Mouse (Mus musculus) myocyte (in vitro differentiated cells): ENCODE results near the gene Hps1.

ENCODE experiments used
- E2F4 ChIP-seq: IDR thresholded peaks from one replicate; pipeline ENCODE4 v1.6.1; 2011; ENCODE audit warnings: mild to moderate bottlenecking, control low read depth, moderate library complexity; ENCODE audit not compliant: insufficient read depth
- MAX ChIP-seq: IDR thresholded peaks from one replicate; pipeline ENCODE4 v1.6.1; 2011; ENCODE audit warnings: low read depth, mild to moderate bottlenecking, control low read depth
- MYOD1 ChIP-seq, 3 experiments: IDR thresholded peaks; one replicate each; pipeline ENCODE4 v1.6.1; 2011; ENCODE audit warnings: control low read depth in 2 of 3, low read depth in 2 of 3, mild to moderate bottlenecking in 2 of 3, moderate library complexity in 1 of 3; ENCODE audit not compliant: insufficient read length in 2 of 3, control insufficient read depth in 1 of 3
- MYOG ChIP-seq, 3 experiments: IDR thresholded peaks; one replicate each; pipeline ENCODE4 v1.6.1; 2011; ENCODE audit warnings: control low read depth in 2 of 3, low read depth in 2 of 3, mild to moderate bottlenecking in 2 of 3; ENCODE audit not compliant: insufficient read length in 2 of 3, control insufficient read depth in 1 of 3, insufficient read depth in 1 of 3
- POLR2A ChIP-seq: IDR thresholded peaks from one replicate; pipeline ENCODE4 v1.6.1; 2011; ENCODE audit warnings: low read depth, mild to moderate bottlenecking, control low read depth, moderate library complexity; ENCODE audit not compliant: insufficient read length
- POLR2AphosphoS2 ChIP-seq: IDR thresholded peaks from one replicate; pipeline ENCODE4 v1.6.1; 2011; ENCODE audit warnings: low read depth, control low read depth; ENCODE audit not compliant: insufficient read length
- SRF ChIP-seq: IDR thresholded peaks from one replicate; pipeline ENCODE4 v1.6.1; 2011; ENCODE audit warnings: low read depth; ENCODE audit not compliant: control insufficient read depth, insufficient read length
- TCF12 ChIP-seq: IDR thresholded peaks from one replicate; pipeline ENCODE4 v1.6.1; 2011; ENCODE audit warnings: mild to moderate bottlenecking, control low read depth; ENCODE audit not compliant: poor library complexity, insufficient read depth, severe bottlenecking
- TCF3 ChIP-seq: IDR thresholded peaks from one replicate; pipeline ENCODE4 v1.6.1; 2011; ENCODE audit warnings: low read depth, control low read depth; ENCODE audit not compliant: insufficient read length
- USF1 ChIP-seq: IDR thresholded peaks from one replicate; pipeline ENCODE4 v1.6.1; 2011; ENCODE audit warnings: low read depth, mild to moderate bottlenecking, control low read depth, moderate library complexity

DNA sequence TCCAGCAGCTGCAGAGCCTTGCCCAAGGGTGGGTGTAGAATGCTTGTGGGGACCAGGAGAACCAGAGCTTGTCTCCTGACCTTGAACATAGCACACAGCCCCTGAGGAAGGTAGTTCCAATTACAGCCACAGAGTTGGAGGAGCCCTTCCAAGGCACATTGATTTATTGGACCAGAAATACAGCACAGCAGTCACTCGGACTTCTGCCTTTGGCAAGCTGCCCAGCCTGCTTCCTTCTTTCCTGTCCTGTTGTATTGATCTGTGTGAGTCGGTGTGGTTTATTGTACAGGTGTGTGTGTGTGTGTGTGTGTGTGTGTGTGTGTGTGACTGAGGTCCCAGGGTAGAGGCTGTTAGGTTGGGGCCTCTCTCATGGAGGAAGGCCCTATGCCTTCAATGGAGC is 57.3 kb downstream of the Hps1 start:
- no peak for TF ChIP-seq USF1
- TF ChIP-seq MYOD1 (IDR thresholded peaks at IDR 0.05; ENCODE audit: control insufficient read depth in 1 of 3, insufficient read length in 2 of 3, low read depth in 2 of 3) = no peak
- TF ChIP-seq POLR2A = no peak
- no peak for TF ChIP-seq E2F4
- TF ChIP-seq MAX = no peak
- no peak for TF ChIP-seq POLR2AphosphoS2
- TF ChIP-seq TCF12 = no peak
- TF ChIP-seq MYOG (IDR thresholded peaks at IDR 0.05; ENCODE audit: control insufficient read depth in 1 of 3, insufficient read depth in 1 of 3, insufficient read length in 2 of 3, low read depth in 2 of 3) = no peak
- TF ChIP-seq TCF3 = no peak
- TF ChIP-seq SRF = no peak
